Mouse (Mus musculus) hindbrain, postnatal 0 days (tissue): Measurements from ENCODE around the gene Srgap3. TPM values are rescaled to one million over a fixed set of nuclear protein-coding genes. Genes with fewer than 3 reads are reported as not detected.
A peak's percentile ranks its signal among the peaks of the same experiment; 100 is the strongest.

Experiments used
- ATAC-seq: fragments of 200-750 bp; cut with Nextera tagmentation; 2 replicates; pipeline ENCODE4 v1.8.0; 2017; ENCODE audit warnings: mild to moderate bottlenecking, moderate TSS enrichment, moderate library complexity
- DNase-seq: peaks from one replicate; pipeline ENCODE4 v3.0.0-alpha.2; 2015; ENCODE audit warnings: low spot score
- H3K27ac ChIP-seq: fragments of 300-500 bp; sonication (generic); 2 replicates; pipeline ENCODE4 v1.5.1; 2014; ENCODE audit warnings: mild to moderate bottlenecking
- H3K27me3 ChIP-seq: fragments of 300-500 bp; sonication (generic); 2 replicates; pipeline ENCODE4 v1.6.1; 2014; ENCODE audit warnings: low read length, mixed read lengths; ENCODE audit not compliant: insufficient read depth
- H3K36me3 ChIP-seq: fragments of 300-500 bp; sonication (generic); 2 replicates; pipeline ENCODE4 v1.6.1; 2014; ENCODE audit warnings: low read length, mixed read lengths; ENCODE audit not compliant: insufficient read depth
- H3K4me1 ChIP-seq: fragments of 300-500 bp; sonication (generic); 2 replicates; pipeline ENCODE4 v1.6.1; 2014; ENCODE audit warnings: antibody characterized with exemption, low read length, mixed read lengths; ENCODE audit not compliant: insufficient read depth
- H3K4me2 ChIP-seq: fragments of 300-500 bp; sonication (generic); 2 replicates; pipeline ENCODE4 v1.6.1; 2014; ENCODE audit warnings: low read depth, mild to moderate bottlenecking, low read length, moderate library complexity, mixed read lengths
- H3K4me3 ChIP-seq: fragments of 300-500 bp; sonication (generic); 2 replicates; pipeline ENCODE4 v1.5.1; 2014; ENCODE audit warnings: low read length
- H3K9ac ChIP-seq: fragments of 300-500 bp; sonication (generic); replicated peaks from 2 replicates; pipeline ENCODE4 v1.6.1; 2014; ENCODE audit warnings: mild to moderate bottlenecking, low read length, moderate library complexity, mixed read lengths
- H3K9me3 ChIP-seq: fragments of 300-500 bp; sonication (generic); 2 replicates; pipeline ENCODE4 v1.6.1; 2016; ENCODE audit warnings: low read length, mixed read lengths
- CTCF ChIP-seq: IDR thresholded peaks from 2 replicates; pipeline ENCODE4 v1.5.1; 2016; ENCODE audit warnings: antibody characterized with exemption, control low read depth, low read depth
- WGBS: fragments of 180-500 bp; shearing (Covaris S2); extraction: QIAGEN DNeasy Blood & Tissue Kit; methylation state at CpG from one replicate; pipeline ENCODE4 v1.1.7; 2014; 5-methylcytosine and 5-hydroxymethylcytosine counted together
- polyA plus RNA-seq: library from polyadenylated mRNA; unstranded; fragments of >200 nt; fragmentation: Nextera tagmentation; extraction: Ambion mirVana; gene quantifications from 2 replicates; pipeline ENCODE4 v1.2.1, GENCODE M21; 2015
- total RNA-seq: library from RNA; depleted of rRNA; stranded (reverse); fragments of >200 nt; gene quantifications from 2 replicates; pipeline ENCODE4 v1.2.3, GENCODE M21; 2014

Srgap3 gene
- total and polyA plus RNA-seq, 2 experiments from 2014 or later: 23.7 to 55.8 TPM

- Histone ChIP-seq H3K27ac (no peak overlapping the region), H3K9ac (no peak overlapping the region), H3K4me3 (no peak overlapping the region), H3K9me3 (no peaks in the 10 kb centered on the region), H3K36me3 (no peaks in the 10 kb centered on the region), H3K27me3 (no peaks in the 10 kb centered on the region), H3K4me2 (no peak overlapping the region), H3K4me1 (0 out of 2 replicates have a peak, but pooled peaks cover 2% of the 10 kb centered on the region)
- DNase-seq (no peak), ATAC-seq (no peak)
- WGBS: 86% methylated on average over 5 of the region's 5 CpGs
- no peak for TF ChIP-seq CTCF
These were observed 34.5 kb downstream of the Srgap3 start for GRCm38 (mm10) chr6:112912552-112912951.

- no peak for TF ChIP-seq CTCF
- Histone ChIP-seq H3K4me1 (0 out of 2 replicates have a peak, but pooled peaks cover 2% of the 10 kb centered on the region), H3K36me3 (no peaks in the 10 kb centered on the region), H3K9me3 (no peaks in the 10 kb centered on the region), H3K27ac (no peak overlapping the region), H3K4me3 (no peak overlapping the region), H3K4me2 (no peak overlapping the region), H3K9ac (no peak overlapping the region), H3K27me3 (no peaks in the 10 kb centered on the region)
- 82% methylated on average over 2 of the region's 2 CpGs for WGBS
- DNase-seq: no peak
- no peak for ATAC-seq
These were observed 37.4 kb downstream of the Srgap3 start for GRCm38 (mm10) chr6:112909711-112910110.

GRCm38 (mm10) chr6:112907887-112908584 is 39.0 kb downstream of the Srgap3 start:
- Histone ChIP-seq H3K27ac (no peak overlapping the region), H3K36me3 (no peaks in the 10 kb centered on the region), H3K9me3 (no peaks in the 10 kb centered on the region), H3K4me3 (no peak overlapping the region), H3K9ac (no peak overlapping the region), H3K4me1 (peaks cover 12% of the 10 kb centered on the region), H3K27me3 (no peaks in the 10 kb centered on the region), H3K4me2 (no peak overlapping the region)
- 78% methylated on average over 8 of the region's 8 CpGs for WGBS
- no peak for DNase-seq
- TF ChIP-seq CTCF: no peak
- no peak for ATAC-seq

GRCm38 (mm10) chr6:112903796-112904195 is 43.3 kb downstream of the Srgap3 start:
- DNase-seq: no peak
- H3K9me3 ChIP-seq: no peaks in the 10 kb centered on the region
- no peaks in the 10 kb centered on the region for H3K27me3 ChIP-seq
- no peak overlapping the region for H3K4me3 ChIP-seq
- H3K4me2 ChIP-seq: no peak overlapping the region
- H3K27ac ChIP-seq: peak overlapping the region; percentile 66; the same call in 1 of the 2 replicates
- H3K36me3 ChIP-seq: no peaks in the 10 kb centered on the region
- TF ChIP-seq CTCF: no peak
- no peak for ATAC-seq
- WGBS: 81% methylated on average over 5 of the region's 5 CpGs
- H3K4me1 ChIP-seq: peaks cover 40% of the 10 kb centered on the region
- H3K9ac ChIP-seq: no peak overlapping the region

- Histone ChIP-seq H3K4me3 (no peak overlapping the region), H3K36me3 (no peaks in the 10 kb centered on the region), H3K27me3 (no peaks in the 10 kb centered on the region), H3K27ac (peak overlapping the region; percentile 66; the same call in 1 of the 2 replicates), H3K9me3 (no peaks in the 10 kb centered on the region), H3K4me2 (no peak overlapping the region), H3K9ac (no peak overlapping the region; the same call in 1 of the 2 replicates), H3K4me1 (peaks cover 40% of the 10 kb centered on the region)
- DNase-seq (peak; percentile 32), ATAC-seq (peak; percentile 44; the same call in 1 of the 2 replicates)
- no peak for TF ChIP-seq CTCF
- 7% methylated on average over 7 of the region's 7 CpGs for WGBS
These were observed 43.8 kb downstream of the Srgap3 start for GRCm38 (mm10) chr6:112903226-112903625.

GRCm38 (mm10) chr6:112902791-112903190 is 44.3 kb downstream of the Srgap3 start:
- Histone ChIP-seq H3K36me3 (no peaks in the 10 kb centered on the region), H3K4me1 (peaks cover 40% of the 10 kb centered on the region), H3K9me3 (no peaks in the 10 kb centered on the region), H3K27me3 (no peaks in the 10 kb centered on the region), H3K27ac (peak overlapping the region; percentile 66; the same call in 1 of the 2 replicates), H3K9ac (no peak overlapping the region), H3K4me2 (no peak overlapping the region), H3K4me3 (no peak overlapping the region)
- ATAC-seq (no peak), DNase-seq (no peak)
- WGBS: 11% methylated on average over 4 of the region's 4 CpGs
- no peak for TF ChIP-seq CTCF

- H3K27me3 ChIP-seq: no peaks in the 10 kb centered on the region
- H3K9ac ChIP-seq: no peak overlapping the region
- H3K9me3 ChIP-seq: no peaks in the 10 kb centered on the region
- peak; percentile 71 for DNase-seq
- no peak for TF ChIP-seq CTCF
- peak overlapping the region; percentile 59 for H3K27ac ChIP-seq
- 26% methylated on average over 6 of the region's 6 CpGs for WGBS
- H3K4me1 ChIP-seq: peaks cover 49% of the 10 kb centered on the region
- no peaks in the 10 kb centered on the region for H3K36me3 ChIP-seq
- H3K4me3 ChIP-seq: no peak overlapping the region
- peak; percentile 37 for ATAC-seq
- H3K4me2 ChIP-seq: no peak overlapping the region
These were observed 46.8 kb downstream of the Srgap3 start for GRCm38 (mm10) chr6:112900306-112900705.
